Mouse (Mus musculus): ENCODE results near the gene Dock6. TPM values are rescaled to one million over a fixed set of nuclear protein-coding genes. Genes with fewer than 3 reads are reported as not detected.
"Not testable (repeated sequence)": the region's sequence is repeated elsewhere in the genome, so short reads cannot be mapped to it uniquely, and the experiment has no call there.

Gene Dock6
- polyA plus RNA-seq, 1 experiment: 102 TPM

DNA sequence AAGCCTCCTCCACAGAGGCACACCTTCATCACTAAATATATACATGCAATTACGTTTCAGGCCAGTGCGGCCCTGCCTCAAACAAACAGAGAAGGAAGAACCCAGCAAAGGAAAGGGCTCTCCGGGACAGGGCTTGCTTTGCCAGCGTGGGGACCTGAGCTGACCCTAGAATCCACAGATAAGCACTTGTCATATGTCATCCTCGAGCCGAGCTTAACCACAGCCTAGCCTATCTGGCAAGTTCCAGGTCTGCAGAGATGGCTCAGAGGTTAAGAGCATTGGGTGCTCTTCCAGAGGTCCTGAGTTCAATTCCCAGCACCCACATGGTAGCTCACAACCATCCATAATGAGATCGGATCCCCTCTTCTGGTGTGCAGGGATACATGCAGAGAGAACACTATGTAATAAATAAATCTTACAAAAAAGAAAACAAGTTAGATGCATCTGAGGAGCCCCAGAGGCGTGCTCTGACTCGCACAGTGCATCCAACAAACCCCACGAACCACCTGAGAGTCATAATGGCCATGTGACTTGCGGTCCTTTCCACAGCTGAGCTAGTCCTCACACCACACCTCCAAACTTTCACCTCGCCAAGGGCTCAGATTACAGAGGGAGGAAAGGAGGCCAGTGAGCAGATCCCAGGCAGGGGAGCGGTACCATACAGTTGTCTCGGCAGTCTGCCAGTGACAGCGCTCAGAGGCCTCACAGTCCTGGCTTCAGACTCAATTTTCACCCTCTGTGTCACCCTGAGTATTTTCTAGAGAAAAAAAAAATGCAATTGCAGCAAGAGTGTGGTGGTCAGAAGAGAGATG lies 70.6 kb downstream of the Dock6 start:
- no peak for DNase-seq (ENCODE audit: low spot score)

DNA sequence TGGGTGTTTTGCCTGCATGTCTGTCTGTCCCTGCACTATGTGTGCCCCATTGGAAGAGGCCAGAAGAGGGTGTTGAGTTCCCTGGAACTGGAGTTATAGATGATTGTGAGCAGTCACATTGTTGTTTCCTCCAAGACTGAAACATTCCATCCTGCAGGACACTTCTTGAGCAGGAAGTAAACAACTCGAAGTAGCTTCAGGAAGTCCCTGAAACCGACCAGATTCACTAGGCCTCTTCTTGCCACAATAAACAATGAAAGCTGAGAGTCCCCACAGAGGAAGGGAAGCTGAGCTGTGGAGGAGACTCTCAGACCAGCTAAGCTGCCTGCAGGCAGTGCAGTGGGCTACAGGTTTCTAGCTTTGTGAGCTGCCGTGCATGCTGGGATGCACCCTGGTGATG lies 74.7 kb downstream of the Dock6 start:
- DNase-seq (ENCODE audit: low spot score): no peak

DNA sequence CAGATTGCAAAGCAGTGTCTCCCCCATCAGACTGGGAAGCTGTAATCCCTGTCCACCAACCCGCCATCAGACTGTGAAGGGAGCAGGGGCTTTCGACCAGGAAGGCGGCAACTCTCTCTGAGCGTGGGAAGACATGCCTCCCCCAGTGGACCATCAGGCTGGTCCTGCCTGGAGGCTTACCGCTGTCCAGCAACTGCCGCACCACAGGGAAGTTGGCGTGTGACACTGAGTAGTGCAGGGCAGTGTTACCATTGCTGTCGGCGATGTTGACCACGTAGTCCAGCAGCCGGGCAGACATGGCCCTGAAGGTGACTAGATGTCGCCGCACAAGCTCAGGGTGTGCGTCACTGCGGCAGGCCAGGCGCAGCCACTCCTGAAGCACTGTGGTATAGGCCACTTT lies 78.1 kb downstream of the Dock6 start:
- DNase-seq (ENCODE audit: low spot score): no peak

DNA sequence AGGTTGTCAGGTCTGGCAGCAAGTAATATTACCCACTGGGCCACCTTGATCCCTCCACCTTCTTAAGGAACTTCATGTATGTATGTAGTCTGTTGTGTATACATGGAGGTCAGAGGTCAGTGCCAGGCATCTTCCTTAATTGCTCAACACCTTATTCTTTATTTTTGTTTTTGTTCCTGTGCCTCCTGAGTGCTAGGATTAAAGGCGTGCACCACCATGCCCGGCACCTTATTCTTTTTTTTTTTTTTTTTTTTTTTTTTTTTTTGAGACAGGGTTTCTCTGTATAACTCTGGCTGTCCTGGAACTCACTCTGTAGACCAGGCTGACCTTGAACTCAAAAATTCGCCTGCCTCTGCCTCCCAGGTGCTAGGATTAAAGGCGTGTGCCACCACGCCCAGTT lies 79.0 kb downstream of the Dock6 start:
- DNase-seq (ENCODE audit: low spot score): not testable (repeated sequence)

DNA sequence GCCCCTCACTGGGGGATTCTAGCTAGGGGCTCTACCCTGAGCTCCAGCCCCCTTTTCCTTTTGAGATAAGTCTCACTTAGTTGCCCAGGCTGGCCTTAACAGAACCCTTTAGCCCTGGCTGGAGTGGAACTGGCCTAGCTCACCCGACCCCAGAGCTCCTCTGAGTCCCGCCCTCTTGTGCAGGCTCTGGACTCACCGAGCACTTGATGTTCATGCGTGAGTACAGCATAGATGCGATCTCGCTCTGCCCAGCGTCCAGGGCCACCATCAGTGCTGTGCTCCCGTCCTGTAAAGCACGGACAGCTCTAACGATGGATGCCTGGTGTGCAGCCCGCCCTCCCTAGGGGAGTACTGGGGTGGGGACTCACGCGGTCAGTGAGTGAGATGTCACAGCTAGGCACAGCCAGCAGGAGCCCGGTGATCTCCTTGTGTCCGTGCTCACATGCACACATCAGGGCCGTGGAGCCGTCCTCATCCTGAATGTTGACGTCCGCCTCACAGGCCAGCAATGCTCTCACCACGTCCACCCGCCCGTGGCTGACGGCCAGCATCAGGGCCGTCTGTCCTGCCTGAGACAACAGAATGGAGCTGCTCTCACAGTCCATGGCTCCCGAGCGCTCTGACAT lies 82.8 kb downstream of the Dock6 start:
- no peak for DNase-seq (ENCODE audit: low spot score)

DNA sequence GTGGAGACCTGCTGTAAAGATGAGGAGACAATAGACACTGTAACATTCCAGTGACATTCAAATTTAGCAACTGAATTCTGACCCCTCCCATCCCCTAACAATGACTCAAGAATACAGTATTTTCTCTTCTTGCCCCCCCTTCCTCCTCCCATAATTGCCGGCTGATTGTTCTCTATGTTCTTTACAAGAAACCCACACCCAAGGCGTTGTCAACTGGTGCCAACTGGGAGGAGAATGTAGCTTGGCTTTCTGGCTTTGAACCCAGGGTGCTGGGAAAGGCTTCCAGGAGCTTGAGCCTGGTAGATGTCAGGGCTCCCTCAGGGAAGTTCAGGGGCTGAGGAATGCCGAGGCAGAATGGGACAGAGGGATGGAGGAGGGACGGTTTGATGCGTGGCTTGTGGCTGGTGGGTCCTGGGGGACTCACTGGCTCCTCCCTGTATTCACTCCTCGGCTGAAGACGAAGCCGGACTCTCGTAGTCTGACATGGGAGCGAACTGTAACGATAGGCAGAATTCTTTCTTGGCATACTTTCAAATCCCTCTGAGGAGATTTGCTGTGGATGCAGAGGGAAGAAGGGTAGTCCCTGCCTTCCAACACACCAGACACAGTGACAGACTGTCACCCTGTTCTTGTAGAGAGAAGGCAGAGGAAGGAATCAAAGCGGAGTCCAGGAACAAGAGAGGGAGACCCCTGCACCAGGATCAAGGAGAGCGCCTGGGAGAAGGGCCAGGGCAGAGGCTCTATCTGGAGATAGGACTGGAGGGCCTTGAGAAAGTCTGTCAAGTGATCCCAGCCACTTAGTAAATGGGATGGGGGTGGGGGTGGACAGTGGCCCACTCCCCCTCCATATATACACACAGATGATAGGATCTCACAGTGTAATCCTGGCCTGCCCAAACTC lies 83.7 kb downstream of the Dock6 start:
- DNase-seq (ENCODE audit: low spot score): no peak

DNA sequence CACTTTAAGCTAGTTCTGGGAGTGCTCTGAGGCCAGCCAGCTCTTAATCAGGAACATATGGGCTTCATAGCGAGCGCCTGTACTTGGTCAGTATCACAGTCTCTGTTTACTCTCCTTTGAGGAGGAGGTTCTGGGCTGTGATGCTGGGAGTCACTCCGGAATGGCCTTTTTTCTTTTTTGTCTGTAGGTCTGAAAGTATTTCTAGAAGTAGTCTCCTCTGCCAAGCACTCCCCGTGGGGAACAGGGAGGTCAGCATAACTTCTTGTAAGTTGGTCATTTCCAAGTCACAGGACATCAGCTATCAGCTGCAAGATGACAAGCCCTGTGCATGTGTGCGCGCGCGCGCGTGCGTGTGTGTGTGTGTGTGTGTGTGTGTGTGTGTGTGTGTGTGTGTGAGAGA lies 84.5 kb downstream of the Dock6 start:
- DNase-seq (ENCODE audit: low spot score): no peak

DNA sequence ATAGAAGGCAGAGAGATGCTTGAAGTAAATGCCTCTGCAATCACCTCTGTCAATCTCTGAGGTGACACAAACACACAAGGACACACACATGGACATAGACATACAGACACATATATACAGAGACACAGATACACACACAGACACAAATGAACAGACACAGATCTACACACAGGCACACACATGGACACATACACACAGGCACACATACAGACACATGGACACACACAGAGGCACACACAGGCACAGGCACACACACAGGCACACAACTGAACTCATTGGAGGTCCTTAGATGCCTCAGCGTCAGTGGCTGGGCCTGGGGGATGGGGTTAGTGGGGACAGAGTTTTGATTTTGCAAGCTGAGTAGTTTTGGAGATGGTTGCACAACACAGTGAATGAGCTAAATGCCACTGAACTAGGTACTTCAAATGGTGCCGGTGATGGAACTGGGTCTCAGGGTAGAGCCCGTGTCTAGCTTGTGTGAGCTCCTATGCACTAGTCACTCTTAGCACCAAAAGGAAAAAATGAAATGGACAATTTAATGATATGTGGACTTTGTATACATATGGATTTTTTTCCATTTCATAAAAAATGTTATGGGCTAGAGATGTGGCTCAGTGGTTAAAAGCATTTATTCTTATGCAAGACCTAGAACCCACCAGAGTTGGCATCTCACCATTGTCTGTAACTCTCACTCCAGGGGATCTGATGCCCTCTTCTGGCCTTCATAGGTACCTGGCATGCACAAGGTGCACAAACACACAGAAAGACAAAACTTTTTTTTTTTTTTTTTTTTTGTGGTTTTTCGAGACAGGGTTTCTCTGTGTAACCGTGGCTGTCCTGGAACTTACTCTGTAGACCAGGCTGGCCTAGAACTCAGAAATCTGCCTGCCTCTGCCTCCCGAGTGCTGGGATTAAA lies 88.1 kb downstream of the Dock6 start:
- DNase-seq (ENCODE audit: low spot score): no peak

DNA sequence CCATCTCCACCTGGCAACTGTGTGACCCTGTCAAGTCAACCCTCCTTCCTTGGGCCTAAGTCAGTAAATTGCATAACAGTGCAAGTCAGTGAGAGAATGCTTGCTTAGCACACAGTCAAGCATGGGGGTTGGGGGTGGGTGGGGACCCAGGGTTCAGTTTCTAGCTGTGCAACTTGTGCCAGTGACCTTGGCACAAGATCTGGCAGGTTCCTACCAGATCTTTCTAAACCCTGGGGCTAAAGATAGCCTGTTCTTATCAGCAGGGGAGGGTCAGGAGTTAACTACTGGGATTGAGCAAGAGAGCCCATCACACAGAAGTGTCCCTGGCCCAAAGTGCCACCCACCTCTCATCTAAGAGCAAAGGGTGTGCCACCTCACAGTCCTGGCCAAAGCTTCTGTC lies 90.3 kb downstream of the Dock6 start:
- DNase-seq (ENCODE audit: low spot score): no peak

DNA sequence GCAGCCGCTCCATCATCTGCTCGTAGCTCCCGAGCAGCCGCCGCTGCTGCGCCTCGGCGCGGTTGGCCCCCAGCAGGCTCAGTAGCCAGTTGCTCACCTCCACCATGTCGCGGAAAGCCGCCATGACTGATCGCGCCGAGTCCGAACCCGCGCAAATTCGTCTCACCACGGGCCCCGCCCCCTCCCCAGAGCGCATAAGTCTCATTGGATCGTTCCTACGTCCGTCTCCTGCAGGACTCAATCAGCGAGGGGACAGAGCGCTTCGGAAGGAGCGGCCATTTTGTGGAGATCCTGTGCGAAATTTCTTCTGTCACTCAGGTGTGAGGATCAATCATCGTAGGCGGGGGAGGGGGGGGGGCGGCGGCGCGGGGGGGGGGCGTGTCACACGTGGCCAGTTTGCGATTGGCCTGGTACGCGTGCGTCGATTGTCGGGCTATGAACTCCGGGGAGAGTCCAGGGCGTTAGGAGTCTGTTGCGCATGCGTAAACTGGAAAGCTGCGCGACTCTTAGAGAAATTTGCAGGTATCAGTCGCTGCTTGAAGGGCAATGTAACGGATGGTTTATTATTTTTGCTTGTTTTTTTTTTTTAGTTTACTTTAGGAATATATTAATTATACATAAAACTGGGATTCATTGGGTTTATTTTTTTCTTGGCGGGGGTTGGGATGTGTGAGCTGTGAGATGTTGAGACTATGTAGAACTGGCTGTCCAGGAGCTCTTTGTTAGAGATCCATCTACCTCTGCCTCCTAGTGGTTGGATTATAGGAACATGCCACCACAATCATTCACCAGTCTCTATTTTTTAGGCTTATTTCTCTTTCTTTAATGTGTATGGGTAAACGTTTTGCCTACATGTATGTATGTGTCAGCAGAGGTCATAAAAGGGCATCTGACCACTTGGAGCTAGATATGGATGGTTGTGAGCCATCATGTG lies 92.0 kb downstream of the Dock6 start, which contains the start of gene Spc24:
Gene Spc24 (minus strand): TSS at position 149 of the 934 bp plus-strand sequence.
- DNase-seq (ENCODE audit: low spot score): peak; percentile 84

DNA sequence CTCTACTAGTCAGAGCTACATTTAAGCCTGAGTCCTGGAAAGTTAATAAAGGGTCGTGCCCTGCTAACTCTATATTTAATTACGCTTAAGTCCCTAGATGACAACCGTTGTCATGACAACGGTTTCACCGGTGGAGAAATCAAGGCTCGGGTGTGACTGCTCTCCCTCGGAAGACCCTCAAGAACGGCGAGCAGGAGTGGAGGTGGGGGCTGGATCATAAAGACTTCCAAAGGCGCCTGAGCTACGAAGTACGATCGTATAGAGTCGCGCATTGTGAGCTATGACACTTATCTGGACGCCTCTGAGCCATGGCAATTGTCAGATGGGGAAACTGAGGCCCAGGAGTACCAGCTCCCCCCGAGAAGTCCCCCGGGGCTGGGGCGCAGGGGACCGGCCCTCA lies 92.7 kb downstream of the Dock6 start:
- DNase-seq (ENCODE audit: low spot score): no peak

DNA sequence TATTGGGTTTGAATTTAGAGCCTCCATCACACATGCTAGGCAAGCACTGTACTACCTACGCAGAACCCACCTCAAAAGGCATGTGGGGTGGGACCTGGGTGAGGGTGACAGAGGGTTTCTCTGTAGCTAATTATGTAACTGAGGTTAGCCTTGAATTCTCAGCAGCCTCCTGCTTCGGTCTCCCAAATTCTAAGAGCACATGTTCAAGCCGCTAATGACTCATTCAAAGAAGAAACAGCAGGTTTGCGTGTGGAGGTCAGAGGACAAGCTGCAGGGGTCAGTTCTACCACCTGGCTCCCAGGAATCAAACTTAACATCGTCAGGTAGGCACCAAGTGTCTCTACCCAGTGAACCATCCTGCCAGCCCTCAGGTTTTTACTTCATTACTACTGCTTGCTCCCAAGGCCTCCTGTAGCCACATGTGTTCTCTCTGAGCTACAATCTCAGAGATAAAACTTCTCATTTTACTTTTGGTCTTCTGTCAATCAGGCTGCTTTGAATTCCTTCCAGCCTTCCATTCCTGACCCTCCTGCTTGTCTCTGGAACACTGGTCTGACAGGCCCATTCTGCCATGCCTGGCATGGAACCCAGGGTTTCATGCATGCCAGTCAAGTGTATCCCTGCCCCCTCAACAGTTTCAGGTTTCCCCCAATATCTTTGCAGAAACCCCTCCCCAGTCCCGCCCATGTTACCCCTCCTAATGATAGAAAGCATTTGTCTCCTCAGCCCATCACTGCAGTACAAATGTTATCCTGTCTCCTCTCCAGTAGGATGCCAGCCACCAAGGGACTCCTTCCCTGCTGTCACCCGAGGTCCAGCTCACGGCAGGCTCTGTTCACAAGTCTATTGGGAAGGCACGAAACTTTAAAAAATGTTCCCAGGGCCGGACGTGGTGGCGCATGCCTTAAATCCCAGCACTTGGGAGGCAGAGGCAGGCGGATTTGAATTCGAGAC lies 93.6 kb downstream of the Dock6 start:
- no peak for DNase-seq (ENCODE audit: low spot score)

DNA sequence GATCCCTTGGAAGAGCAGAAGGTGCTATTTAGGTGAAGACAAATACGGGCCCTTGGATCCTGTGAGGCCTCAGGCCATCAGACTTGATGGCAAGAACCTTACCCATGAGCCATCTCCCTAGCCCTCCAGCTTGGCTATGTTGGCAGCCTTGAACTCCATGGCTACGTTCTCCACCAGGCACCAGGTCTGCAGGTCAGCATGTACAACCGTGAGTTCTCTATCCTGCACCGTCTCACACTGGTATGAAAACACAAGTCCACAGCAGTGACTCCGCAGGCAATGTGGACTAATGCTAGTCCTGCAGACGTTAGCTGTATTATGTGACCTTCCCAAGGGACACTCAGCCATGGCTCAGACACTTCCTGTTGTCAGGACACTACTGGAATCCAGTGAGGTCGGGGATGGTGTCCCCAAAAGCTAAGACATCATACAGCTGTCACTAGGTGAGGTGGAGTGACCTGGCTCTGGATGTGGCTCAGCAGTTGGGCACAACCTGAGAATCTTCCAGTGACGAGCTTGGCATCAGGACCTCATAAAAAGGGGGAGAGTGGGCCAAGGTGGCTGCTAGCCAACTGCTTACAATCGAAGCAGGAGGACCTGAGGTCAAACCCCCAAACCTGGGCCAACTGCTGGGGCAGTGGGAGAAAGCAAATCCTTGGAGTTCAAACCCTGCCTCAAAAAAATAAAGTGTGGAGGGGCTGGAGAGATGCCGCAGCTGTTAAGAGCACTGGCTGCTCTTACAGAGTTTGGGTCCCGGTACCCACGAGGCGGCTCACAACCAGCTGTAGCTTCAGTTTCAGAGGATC lies 97.7 kb downstream of the Dock6 start:
- DNase-seq (ENCODE audit: low spot score): no peak

DNA sequence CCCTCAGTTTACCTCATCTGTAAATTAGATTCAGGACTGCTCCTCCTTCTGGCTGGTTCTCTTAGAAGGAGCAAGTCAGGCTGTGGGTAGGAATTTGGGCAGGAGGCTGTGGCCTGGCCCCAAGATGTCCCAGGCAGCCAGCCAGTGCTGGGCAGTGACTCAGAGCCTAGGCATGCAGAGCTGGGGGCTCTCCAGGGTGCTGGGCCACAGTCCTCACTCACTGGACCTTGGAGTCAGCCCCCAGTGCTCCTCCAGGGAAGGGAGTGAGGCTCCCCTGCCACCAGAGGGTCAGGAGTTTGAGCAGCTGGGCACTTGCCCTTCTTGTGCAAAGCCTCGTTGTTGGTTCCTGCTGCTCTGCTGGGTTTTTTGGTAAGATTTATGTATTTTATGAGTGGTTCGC lies 98.4 kb downstream of the Dock6 start:
- peak; percentile 55 for DNase-seq (ENCODE audit: low spot score)

DNA sequence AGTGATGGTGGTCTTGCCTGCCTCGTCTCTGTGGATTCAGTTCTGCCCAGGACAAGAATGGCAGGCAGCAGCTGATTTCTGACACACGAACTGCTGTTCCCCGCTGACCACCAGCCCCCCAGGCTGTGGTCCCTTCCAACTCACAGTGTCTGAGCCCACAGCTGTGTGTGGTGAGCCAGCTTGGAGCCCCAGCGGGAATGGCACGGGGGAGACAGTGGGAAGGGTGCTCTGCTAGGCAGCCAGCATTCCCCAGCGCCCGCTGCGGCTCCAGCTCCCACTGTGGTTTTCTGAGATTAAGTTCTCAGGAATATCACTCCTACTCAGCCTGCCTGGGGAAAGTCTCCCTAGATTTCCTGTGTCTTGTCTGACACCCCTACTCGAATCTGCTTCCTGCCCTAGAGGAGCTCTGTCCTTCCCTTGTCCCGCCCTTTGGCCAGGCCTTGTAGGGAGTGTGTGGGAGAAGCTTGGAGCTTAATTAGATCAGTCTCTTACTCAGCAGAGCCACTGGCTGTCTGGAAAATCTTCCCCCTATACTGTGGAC lies 100.1 kb downstream of the Dock6 start:
- no peak for DNase-seq (ENCODE audit: low spot score)

DNA sequence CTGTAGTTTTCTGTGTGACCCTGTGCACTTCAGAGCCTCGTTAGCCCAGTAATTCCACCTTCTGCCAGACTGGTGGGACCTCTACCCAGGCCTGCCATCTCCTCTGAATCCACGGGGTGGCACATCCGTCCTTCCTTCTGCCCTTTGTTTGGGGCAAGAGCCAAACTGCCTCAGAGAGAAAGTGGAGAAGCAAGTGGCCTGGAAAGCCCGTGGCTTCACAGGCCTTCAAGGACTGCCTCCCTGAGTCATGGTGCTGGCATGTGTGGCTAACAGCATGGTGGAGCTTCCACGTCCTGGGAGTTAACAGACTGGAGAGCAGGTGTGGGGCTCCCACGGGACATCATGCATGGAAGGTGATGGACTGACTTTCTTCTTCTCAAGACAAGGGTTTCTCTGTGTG lies 101.1 kb downstream of the Dock6 start:
- DNase-seq (ENCODE audit: low spot score): no peak

DNA sequence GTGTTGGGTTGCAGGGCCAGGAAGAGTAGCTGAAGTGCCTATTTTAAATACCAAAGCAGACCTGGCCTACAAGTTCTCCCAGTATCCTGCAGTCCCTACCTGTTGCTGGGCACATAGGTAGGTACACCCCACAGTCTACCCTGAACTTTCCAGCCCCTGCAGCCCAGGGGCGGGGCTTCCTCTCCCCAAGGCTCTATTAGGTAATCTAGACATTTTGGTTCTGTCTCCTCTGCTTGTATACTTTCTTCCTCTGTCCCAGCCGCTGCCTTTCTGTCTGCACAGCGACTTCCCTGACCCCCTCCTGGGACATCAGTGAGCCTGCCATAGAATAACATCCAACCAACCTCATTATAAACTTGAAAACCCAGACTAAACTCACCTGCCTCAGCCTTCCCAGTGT lies 102.1 kb downstream of the Dock6 start:
- DNase-seq (ENCODE audit: low spot score): no peak
